Mouse (Mus musculus) CD4-positive, CD25-positive, alpha-beta regulatory T cell, adult 4 months (primary cell): Measurements from ENCODE around the gene Dlg4. TPM values are rescaled to one million over a fixed set of nuclear protein-coding genes. Genes with fewer than 3 reads are reported as not detected.
"Not testable (repeated sequence)": the region's sequence is repeated elsewhere in the genome, so short reads cannot be mapped to it uniquely, and the experiment has no call there.

Experiments
- ATAC-seq: one replicate; pipeline ENCODE4 v1.8.0; 2017
- polyA plus RNA-seq, 2 experiments: library from polyadenylated mRNA; unstranded; fragments of 100-300 nt; shearing (Covaris generic); gene quantifications; one replicate each; pipeline ENCODE4 v1.2.1; 2017

Dlg4 gene
- polyA plus RNA-seq, 2 experiments from 2014 or later: 9.4 to 17.1 TPM

GRCm38 (mm10) chr11:70053898-70054570, 37.3 kb downstream of the Dlg4 start, which contains the start of gene Asgr1:
TSS of gene Asgr1 (plus strand) at chr11:70054085.
- no peak for ATAC-seq

- ATAC-seq: peak; percentile 49
These were observed 39.0 kb downstream of the Dlg4 start for GRCm38 (mm10) chr11:70055618-70056214.

- no peak for ATAC-seq
These were observed 41.1 kb downstream of the Dlg4 start for GRCm38 (mm10) chr11:70057805-70058204.

- ATAC-seq: no peak
These were observed 43.2 kb downstream of the Dlg4 start for GRCm38 (mm10) chr11:70059930-70060329.

- no peak for ATAC-seq
These were observed 46.3 kb downstream of the Dlg4 start for GRCm38 (mm10) chr11:70063053-70063452.

GRCm38 (mm10) chr11:70066701-70067100, 50.0 kb downstream of the Dlg4 start:
- no peak for ATAC-seq

GRCm38 (mm10) chr11:70068245-70068644, 51.5 kb downstream of the Dlg4 start:
- no peak for ATAC-seq

GRCm38 (mm10) chr11:70070057-70070456, 53.3 kb downstream of the Dlg4 start:
- no peak for ATAC-seq

- not testable (repeated sequence) for ATAC-seq
These were observed 53.9 kb downstream of the Dlg4 start for GRCm38 (mm10) chr11:70070603-70071002.

- ATAC-seq: peak; percentile 43
These were observed 57.8 kb downstream of the Dlg4 start for GRCm38 (mm10) chr11:70074379-70075071.

- ATAC-seq: no peak
These were observed 58.8 kb downstream of the Dlg4 start for GRCm38 (mm10) chr11:70075581-70075980.

GRCm38 (mm10) chr11:70077441-70077840, 60.7 kb downstream of the Dlg4 start:
- no peak for ATAC-seq

GRCm38 (mm10) chr11:70079175-70079574, 62.4 kb downstream of the Dlg4 start:
- no peak for ATAC-seq

GRCm38 (mm10) chr11:70079928-70080327, 63.2 kb downstream of the Dlg4 start:
- ATAC-seq: peak; percentile 88

- no peak for ATAC-seq
These were observed 64.3 kb downstream of the Dlg4 start for GRCm38 (mm10) chr11:70080803-70081590.

- no peak for ATAC-seq
These were observed 67.8 kb downstream of the Dlg4 start for GRCm38 (mm10) chr11:70084563-70084962.

GRCm38 (mm10) chr11:70091986-70092783, 75.4 kb downstream of the Dlg4 start, which contains the start of gene Asgr2:
TSS of gene Asgr2 (plus strand) at chr11:70092644.
- no peak for ATAC-seq
